Mouse (Mus musculus) testis, adult 2 months (tissue): ENCODE measurements at regions not wholly inside any gene's neighbourhood (a gene's known extent, or its start where the extent isn't known, plus 50 kb on each side); places are given as distances from the start of the nearest gene placed in this dataset.

Experiments used
- CTCF ChIP-seq: fragments of 200-500 bp; IDR thresholded peaks from 2 replicates; pipeline ENCODE4 v1.5.1; 2012; ENCODE audit warnings: low read depth, mild to moderate bottlenecking, inconsistent platforms, low read length, moderate library complexity; ENCODE audit not compliant: control insufficient read depth, insufficient read depth, insufficient replicate concordance
- POLR2A ChIP-seq: fragments of 200-500 bp; IDR thresholded peaks from 2 replicates; pipeline ENCODE4 v1.6.1; 2012; ENCODE audit warnings: low read depth, mild to moderate bottlenecking, inconsistent platforms, low read length, moderate library complexity; ENCODE audit not compliant: control insufficient read depth

- TF ChIP-seq CTCF (no peak), POLR2A (no peak)
These were observed 268.7 kb downstream of the Rnf144a start for GRCm38 (mm10) chr12:26146336-26146735.
